Mouse (Mus musculus) ES-E14 (cell line): Measurements from ENCODE around the gene Prmt9.

Experiments
- CHD2 ChIP-seq: IDR thresholded peaks from 2 replicates; pipeline ENCODE4 v1.6.1; 2014; ENCODE audit warnings: mild to moderate bottlenecking, low read depth, low read length, inconsistent platforms
- HCFC1 ChIP-seq: IDR thresholded peaks from 2 replicates; pipeline ENCODE4 v1.6.1; 2012; ENCODE audit warnings: low read length, inconsistent platforms, borderline replicate concordance; ENCODE audit not compliant: insufficient read depth
- ZNF384 ChIP-seq: IDR thresholded peaks from 2 replicates; pipeline ENCODE4 v1.6.1; 2012; ENCODE audit warnings: low read depth, low read length, inconsistent platforms

- TF ChIP-seq CHD2 (no peak), HCFC1 (no peak), ZNF384 (no peak)
Measured at GRCm38 (mm10) chr8:77623677-77624209, 74.5 kb downstream of the Prmt9 start.
